Mouse (Mus musculus) 3134 (cell line): Measurements from ENCODE around the gene Mup20.
"Not testable (repeated sequence)": the region's sequence is repeated elsewhere in the genome, so short reads cannot be mapped to it uniquely, and the experiment has no call there.

Experiments used
- DNase-seq: peaks from one replicate; pipeline ENCODE4 v3.0.0-alpha.2; 2011; ENCODE audit warnings: low spot score; ENCODE audit not compliant: insufficient read length; ENCODE audit errors: extremely low read depth

The Mup20 gene

DNA sequence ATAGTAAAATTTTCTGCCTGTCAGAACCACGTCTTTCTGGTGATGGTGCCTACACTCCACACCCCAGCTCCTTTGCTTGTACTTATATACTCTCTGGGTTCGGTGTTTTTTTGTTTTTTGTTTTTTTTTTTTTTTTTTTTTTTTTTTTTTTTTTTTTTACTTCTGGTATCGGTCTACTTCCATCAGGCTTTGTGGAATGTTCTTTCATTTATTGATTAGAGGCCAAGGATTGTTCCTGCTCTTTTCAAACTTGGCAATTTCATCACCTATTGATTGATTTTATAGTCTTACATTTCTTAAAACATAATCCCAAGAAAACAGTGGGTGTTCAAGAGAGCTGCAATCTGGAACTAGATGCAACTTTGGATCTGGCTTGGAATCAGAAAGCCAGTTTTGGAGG, at the start of gene Mup20:
Mup20 (minus strand) TSS at position 101 of the 400 bp plus-strand sequence.
- DNase-seq, result not testable (repeated sequence)

DNA sequence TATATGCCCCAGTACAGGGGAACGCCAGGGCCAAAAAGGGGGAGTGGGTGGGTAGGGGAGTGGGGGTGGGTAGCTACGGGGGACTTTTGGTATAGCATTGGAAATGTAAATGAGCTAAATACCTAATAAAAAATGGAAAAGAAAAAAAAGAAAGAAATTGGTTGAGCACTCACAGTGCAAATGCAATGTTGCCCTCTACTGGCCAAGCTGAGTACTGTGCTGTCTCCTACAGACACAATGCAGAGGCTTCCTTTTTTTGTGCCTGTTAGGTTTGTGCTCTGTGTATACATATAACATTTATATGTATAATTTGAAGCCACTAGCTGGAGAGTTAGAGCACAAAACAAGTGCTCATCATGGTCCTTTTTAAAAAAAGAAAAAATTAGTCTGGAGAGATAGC, 49.4 kb upstream of the Mup20 start:
- DNase-seq, result peak; percentile 13

DNA sequence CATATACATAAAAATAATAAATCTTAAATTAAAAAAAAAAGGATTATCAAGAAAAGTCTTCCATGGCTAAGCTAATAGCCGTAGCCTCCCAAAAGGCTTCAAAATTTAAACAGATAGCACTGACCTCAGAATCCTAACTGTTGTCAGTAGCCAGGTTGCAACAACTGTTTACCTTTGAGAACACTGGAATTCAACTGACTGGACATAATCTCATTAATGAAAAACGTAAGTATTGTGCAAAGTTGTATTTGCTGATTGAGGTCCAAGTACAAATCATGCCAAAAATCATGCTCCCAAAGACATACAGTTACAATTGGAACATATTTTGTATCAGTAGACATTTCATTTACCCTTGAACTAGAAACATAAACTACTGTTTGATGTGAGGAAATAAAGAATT, 34.0 kb upstream of the Mup20 start:
- no peak for DNase-seq

DNA sequence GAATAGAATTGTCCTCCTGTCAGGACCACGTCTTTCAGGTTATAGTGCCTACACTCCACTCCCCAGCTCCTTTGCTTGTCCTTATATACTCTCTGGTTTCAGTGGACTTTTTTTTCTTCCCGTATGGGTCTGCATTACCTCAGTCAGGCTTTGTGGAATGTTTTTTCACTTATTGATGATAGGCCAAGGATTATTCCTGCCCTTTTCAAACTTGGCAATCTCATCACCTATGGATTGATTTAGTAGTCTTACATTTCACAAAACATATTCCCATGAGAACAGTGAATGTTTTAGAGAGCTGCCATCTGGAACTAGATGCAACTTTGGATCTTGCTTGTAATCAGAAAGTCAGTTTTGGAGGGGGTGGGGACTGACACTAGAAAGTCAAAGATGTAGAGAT, 33.3 kb upstream of the Mup20 start, which contains the start of gene Mup3:
Mup3 (minus strand) TSS at position 102 of the 400 bp plus-strand sequence.
- no peak for DNase-seq

DNA sequence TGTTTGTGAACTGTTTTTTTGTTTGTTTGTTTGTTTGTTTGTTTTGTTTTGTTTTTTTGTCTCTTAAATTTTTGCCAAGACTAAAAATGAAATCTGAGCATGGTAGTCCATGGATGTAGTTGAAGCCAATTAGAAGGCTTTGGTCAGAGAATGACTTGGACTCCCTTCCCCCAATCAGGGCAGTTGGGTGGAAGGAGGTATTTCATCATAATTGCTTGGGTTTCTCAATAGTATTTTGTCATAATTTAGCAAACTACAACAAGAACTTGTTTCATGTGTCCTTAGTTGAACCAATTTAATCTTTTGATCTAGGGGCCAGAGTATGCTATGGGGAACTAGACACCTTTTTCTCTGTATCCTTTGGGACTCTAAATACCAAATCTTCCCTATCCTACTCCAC, 28.8 kb upstream of the Mup20 start:
- no peak for DNase-seq

DNA sequence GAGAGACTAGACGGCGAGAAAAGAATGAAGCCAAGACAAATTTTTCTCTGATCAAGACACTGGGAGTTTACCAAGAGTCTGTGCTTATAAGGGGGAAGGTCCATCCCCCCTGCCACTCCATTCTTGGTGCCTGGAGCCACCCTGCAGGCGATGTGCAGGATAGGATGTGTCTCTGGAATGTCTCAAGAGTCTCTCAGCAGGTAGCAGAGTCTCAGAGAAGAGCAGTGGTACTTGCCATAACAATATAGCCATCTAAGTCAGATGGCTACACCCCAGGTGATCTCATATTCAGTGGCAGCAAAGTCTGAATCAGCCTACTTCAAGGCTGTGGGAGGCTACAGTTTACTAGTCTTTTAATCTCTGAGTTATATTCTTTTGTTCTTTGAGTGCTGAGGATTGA, 21.2 kb upstream of the Mup20 start:
- DNase-seq, result no peak

DNA sequence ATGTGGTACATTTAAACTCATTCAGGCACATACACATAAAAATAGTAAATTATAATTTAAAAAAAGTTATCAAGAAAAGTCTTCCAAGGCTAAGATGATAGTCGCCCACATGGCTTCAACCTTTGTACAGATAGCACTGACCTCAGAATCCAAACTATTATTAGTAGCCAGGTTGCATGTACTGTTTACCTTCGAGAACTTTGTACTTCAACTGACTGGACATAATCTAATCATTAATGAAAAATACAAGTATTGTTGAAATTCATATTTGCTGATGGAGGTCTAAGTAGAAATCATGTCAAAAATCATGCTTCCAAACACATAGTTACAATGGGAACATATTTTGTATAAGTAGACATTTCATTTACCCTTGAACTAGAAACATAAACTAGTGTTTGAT, 822 bp upstream of the Mup20 start:
- not testable (repeated sequence) for DNase-seq

DNA sequence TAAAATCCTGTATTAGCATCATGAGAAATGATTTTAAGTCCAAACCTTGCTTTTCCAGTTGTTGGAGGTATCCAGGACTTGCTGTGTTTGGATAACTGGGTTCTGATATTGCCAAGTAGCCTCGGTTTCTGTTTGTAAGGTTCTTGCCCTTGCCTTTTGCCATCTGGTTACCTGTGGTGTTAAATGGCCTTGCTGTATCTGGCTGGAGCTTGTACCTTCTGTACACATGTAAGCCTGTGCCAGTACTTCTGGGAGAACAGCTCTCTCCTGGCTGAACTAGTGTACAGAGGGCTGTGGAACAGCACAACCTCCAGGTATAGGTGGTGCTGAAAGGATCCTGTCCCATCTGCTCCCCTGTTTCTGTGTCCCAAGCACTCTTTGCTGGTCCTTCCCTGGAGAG, 27.7 kb downstream of the Mup20 start:
- DNase-seq, result no peak

DNA sequence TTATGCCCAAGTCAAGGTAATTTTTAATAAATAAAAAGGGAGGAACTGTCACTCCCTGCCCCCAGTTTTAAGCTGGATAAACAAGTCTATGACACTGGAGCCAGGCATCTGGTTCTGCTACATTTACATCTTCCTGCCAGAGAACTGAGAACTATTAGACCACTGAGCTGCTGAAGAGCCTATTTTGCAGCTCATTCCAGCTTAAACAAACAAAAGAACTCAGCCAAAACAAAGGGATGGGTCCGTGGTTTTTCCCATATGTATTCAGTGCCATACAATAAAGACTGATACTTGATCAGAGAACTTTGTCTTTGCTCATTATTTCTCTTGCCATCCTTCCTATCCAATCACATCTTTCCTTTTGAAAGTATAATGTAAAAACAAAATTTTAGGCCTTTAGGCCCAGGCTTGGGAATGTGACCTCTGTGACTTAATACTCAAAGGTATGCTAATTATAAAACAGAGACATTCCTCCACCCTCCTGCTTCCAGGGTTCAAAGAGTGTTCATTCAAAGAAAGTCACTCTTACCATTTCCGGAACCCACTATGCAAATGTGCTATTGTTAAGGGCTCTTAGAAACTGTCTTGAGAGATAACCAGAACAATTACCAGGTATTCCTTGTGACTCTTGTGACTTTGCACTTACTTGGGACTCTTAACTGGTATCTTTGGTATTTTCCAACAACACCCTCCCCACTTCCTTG, 29.6 kb downstream of the Mup20 start:
- DNase-seq, result no peak

DNA sequence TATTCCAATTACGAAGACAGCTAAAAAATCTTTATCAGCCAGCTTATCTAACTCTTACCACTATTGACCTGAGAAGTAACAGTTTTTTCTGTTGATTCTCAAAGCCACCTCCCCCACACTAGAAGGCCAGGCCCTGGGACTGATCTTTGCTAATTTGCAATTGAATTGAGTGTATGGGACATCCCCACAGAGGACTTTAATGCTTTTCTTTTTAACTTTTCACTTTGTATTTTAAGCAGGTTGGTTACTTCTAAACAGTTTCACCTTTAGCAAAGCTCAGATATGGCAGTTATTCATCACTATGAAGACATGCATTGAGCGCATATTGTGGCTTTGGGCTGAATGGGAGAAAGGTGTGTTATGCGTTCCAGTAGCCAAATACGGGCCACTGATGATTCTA, 30.3 kb downstream of the Mup20 start:
- DNase-seq, result no peak

DNA sequence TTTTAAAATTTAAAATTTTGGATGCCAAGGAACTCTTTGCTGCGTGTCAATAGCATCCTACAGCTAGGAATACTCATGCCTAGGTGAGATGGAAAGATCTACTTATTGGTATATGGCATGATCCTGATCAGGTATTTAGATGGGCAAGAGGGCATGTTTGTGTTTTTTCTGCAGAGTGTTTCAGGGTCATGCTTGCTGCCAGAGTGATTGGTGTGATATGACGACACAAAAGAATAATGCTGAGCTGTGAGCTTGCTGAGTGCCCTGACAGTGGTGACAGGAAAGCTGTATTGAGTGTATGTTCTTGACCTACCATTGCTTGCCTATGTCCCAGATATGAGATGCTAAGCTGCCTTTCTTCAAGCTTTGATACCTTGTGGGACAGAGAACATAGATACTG, 30.8 kb downstream of the Mup20 start:
- no peak for DNase-seq

DNA sequence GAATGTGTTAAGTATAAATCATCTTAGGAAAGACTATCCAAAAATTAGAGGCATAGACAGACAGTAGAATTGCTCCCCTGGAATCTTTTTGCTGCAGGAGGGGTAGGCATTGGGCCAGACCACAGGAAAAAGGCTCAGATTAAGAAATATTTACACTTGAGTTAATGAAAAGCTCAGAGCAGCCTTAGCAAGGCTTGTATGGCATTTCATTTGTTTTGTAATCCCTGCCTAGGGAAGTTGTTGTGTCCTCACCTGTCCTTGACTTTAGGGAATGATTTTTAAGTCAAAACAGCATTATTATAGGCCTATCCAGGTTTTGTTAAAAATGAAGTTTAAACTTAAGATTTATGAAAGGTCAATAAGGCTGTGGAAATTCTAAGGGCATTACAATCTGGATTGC, 33.4 kb downstream of the Mup20 start:
- not testable (repeated sequence) for DNase-seq
